Mouse (Mus musculus) lung, embryonic 14.5 days (tissue): ENCODE measurements around the gene Flt4. TPM values are rescaled to one million over a fixed set of nuclear protein-coding genes. Genes with fewer than 3 reads are reported as not detected.

Source experiments
- ATAC-seq: fragments of 200-750 bp; cut with Nextera tagmentation; 2 replicates; pipeline ENCODE4 v1.8.0; 2017; ENCODE audit warnings: mild to moderate bottlenecking, moderate TSS enrichment, moderate library complexity; ENCODE audit not compliant: insufficient read depth
- DNase-seq: peaks from one replicate; pipeline ENCODE4 v3.0.0-alpha.2; 2015
- H3K27ac ChIP-seq: fragments of 300-500 bp; sonication (generic); 2 replicates; pipeline ENCODE4 v1.5.1; 2014; ENCODE audit warnings: low read depth, mild to moderate bottlenecking, moderate library complexity
- H3K27me3 ChIP-seq: fragments of 300-500 bp; sonication (generic); 2 replicates; pipeline ENCODE4 v1.6.1; 2014; ENCODE audit warnings: low read length, control low read depth; ENCODE audit not compliant: insufficient read depth
- H3K36me3 ChIP-seq: fragments of 300-500 bp; sonication (generic); 2 replicates; pipeline ENCODE4 v1.6.1; 2014; ENCODE audit warnings: control low read depth; ENCODE audit not compliant: insufficient read depth
- H3K4me1 ChIP-seq: fragments of 300-500 bp; sonication (generic); 2 replicates; pipeline ENCODE4 v1.6.1; 2014; ENCODE audit warnings: antibody characterized with exemption, control low read depth; ENCODE audit not compliant: insufficient read depth
- H3K4me2 ChIP-seq: fragments of 300-500 bp; sonication (generic); 2 replicates; pipeline ENCODE4 v1.6.1; 2014; ENCODE audit warnings: mild to moderate bottlenecking
- H3K4me3 ChIP-seq: fragments of 300-500 bp; sonication (generic); 2 replicates; pipeline ENCODE4 v1.5.1; 2014; ENCODE audit warnings: low read depth, low read length
- H3K9ac ChIP-seq: fragments of 300-500 bp; sonication (generic); 2 replicates; pipeline ENCODE4 v1.6.1; 2014
- H3K9me3 ChIP-seq: fragments of 300-500 bp; sonication (generic); 2 replicates; pipeline ENCODE4 v1.6.1; 2016; ENCODE audit warnings: low read depth, low read length, control low read depth
- CTCF ChIP-seq: IDR thresholded peaks from 2 replicates; pipeline ENCODE4 v1.5.1; 2016; ENCODE audit warnings: antibody characterized with exemption, low read depth
- WGBS: fragments of 180-500 bp; shearing (Covaris S2); extraction: QIAGEN DNeasy Blood & Tissue Kit; methylation state at CpG from one replicate; pipeline ENCODE4 v1.1.7; 2014; 5-methylcytosine and 5-hydroxymethylcytosine counted together
- polyA plus RNA-seq: library from polyadenylated mRNA; unstranded; fragments of >200 nt; fragmentation: Nextera tagmentation; extraction: Ambion mirVana; gene quantifications from 2 replicates; pipeline ENCODE4 v1.2.1, GENCODE M21; 2014

The Flt4 gene
- polyA plus RNA-seq, 1 experiment from 2014 or later: 14.6 TPM

GRCm38 (mm10) chr11:49626748-49627147, 17.7 kb downstream of the Flt4 start:
- no peak overlapping the region for H3K9ac ChIP-seq
- H3K9me3 ChIP-seq: no peaks in the 10 kb centered on the region
- ATAC-seq (no peak), DNase-seq (no peak)
- no peaks in the 10 kb centered on the region for H3K4me1 ChIP-seq
- no peaks in the 10 kb centered on the region for H3K27me3 ChIP-seq
- H3K4me3 ChIP-seq: no peak overlapping the region
- H3K36me3 ChIP-seq: no peaks in the 10 kb centered on the region
- 61% methylated on average over 8 of the region's 8 CpGs for WGBS
- no peak overlapping the region for H3K4me2 ChIP-seq
- H3K27ac ChIP-seq: no peak overlapping the region
- TF ChIP-seq CTCF: no peak

- TF ChIP-seq CTCF: peak; percentile 66
- Histone ChIP-seq H3K9me3 (no peaks in the 10 kb centered on the region), H3K9ac (no peak overlapping the region), H3K4me3 (no peak overlapping the region), H3K36me3 (no peaks in the 10 kb centered on the region), H3K27me3 (peaks cover 29% of the 10 kb centered on the region), H3K27ac (no peak overlapping the region), H3K4me2 (no peak overlapping the region), H3K4me1 (no peaks in the 10 kb centered on the region)
- DNase-seq (peak; percentile 50), ATAC-seq (no peak)
- 37% methylated on average over 3 of the region's 3 CpGs for WGBS
Measured at GRCm38 (mm10) chr11:49631154-49631553, 22.1 kb downstream of the Flt4 start.

GRCm38 (mm10) chr11:49632256-49632655, 23.2 kb downstream of the Flt4 start:
- peak; percentile 22 for DNase-seq

GRCm38 (mm10) chr11:49634101-49634500, 25.0 kb downstream of the Flt4 start:
- no peak overlapping the region for H3K9ac ChIP-seq
- H3K9me3 ChIP-seq: no peaks in the 10 kb centered on the region
- H3K4me2 ChIP-seq: peak overlapping the region; percentile 49
- peak; percentile 29; the same call in 1 of the 2 replicates for TF ChIP-seq CTCF
- no peak overlapping the region for H3K27ac ChIP-seq
- peaks cover 43% of the 10 kb centered on the region for H3K27me3 ChIP-seq
- no peak for DNase-seq
- no peaks in the 10 kb centered on the region for H3K4me1 ChIP-seq
- ATAC-seq: no peak
- H3K36me3 ChIP-seq: no peaks in the 10 kb centered on the region
- peak overlapping the region; percentile 6 for H3K4me3 ChIP-seq
- 15% methylated on average over 22 of the region's 22 CpGs for WGBS

More at GRCm38 (mm10) chr11:49632256-49632655, 23.2 kb downstream of the Flt4 start:
- ATAC-seq: peak; percentile 28; the same call in 1 of the 2 replicates
- Histone ChIP-seq H3K4me2 (no peak overlapping the region), H3K9ac (no peak overlapping the region), H3K27ac (no peak overlapping the region), H3K27me3 (peaks cover 39% of the 10 kb centered on the region), H3K36me3 (no peaks in the 10 kb centered on the region), H3K4me3 (no peak overlapping the region), H3K4me1 (no peaks in the 10 kb centered on the region), H3K9me3 (no peaks in the 10 kb centered on the region)
- no peak for TF ChIP-seq CTCF
- WGBS: 61% methylated on average over 2 of the region's 2 CpGs

GRCm38 (mm10) chr11:49635671-49636070, 26.6 kb downstream of the Flt4 start:
- Histone ChIP-seq H3K27ac (no peak overlapping the region), H3K4me3 (no peak overlapping the region), H3K36me3 (no peaks in the 10 kb centered on the region), H3K4me1 (no peaks in the 10 kb centered on the region), H3K4me2 (no peak overlapping the region), H3K27me3 (peaks cover 43% of the 10 kb centered on the region), H3K9me3 (no peaks in the 10 kb centered on the region), H3K9ac (no peak overlapping the region)
- no peak for ATAC-seq
- DNase-seq: no peak
- WGBS: 61% methylated on average over 6 of the region's 6 CpGs
- no peak for TF ChIP-seq CTCF

- H3K36me3 ChIP-seq: no peaks in the 10 kb centered on the region
- ATAC-seq (no peak), DNase-seq (peak; percentile 40)
- no peak overlapping the region for H3K9ac ChIP-seq
- H3K4me1 ChIP-seq: no peaks in the 10 kb centered on the region
- WGBS: 7% methylated on average over 11 of the region's 11 CpGs
- peaks cover 43% of the 10 kb centered on the region for H3K27me3 ChIP-seq
- no peak overlapping the region for H3K4me3 ChIP-seq
- H3K27ac ChIP-seq: no peak overlapping the region
- TF ChIP-seq CTCF: peak; percentile 67
- no peaks in the 10 kb centered on the region for H3K9me3 ChIP-seq
- H3K4me2 ChIP-seq: no peak overlapping the region
Measured at GRCm38 (mm10) chr11:49636449-49636848, 27.4 kb downstream of the Flt4 start.

GRCm38 (mm10) chr11:49645677-49646076, 36.6 kb downstream of the Flt4 start:
- ATAC-seq: no peak
- WGBS: 43% methylated on average over 8 of the region's 8 CpGs
- no peak for TF ChIP-seq CTCF

More at GRCm38 (mm10) chr11:49645677-49646076, 36.6 kb downstream of the Flt4 start:
- DNase-seq: no peak
- Histone ChIP-seq H3K4me3 (no peak overlapping the region), H3K9me3 (no peaks in the 10 kb centered on the region), H3K9ac (no peak overlapping the region), H3K27ac (no peak overlapping the region), H3K4me2 (no peak overlapping the region), H3K27me3 (no peaks in the 10 kb centered on the region), H3K36me3 (no peaks in the 10 kb centered on the region), H3K4me1 (no peaks in the 10 kb centered on the region)
